Mouse (Mus musculus) kidney, postnatal 25 days (tissue): ENCODE measurements around the gene Daxx.
"Not testable (repeated sequence)": the region's sequence is repeated elsewhere in the genome, so short reads cannot be mapped to it uniquely, and the experiment has no call there.

ENCODE experiments used
- DNase-seq, 2 experiments: peaks; one replicate each; pipeline ENCODE4 v3.0.0; 2021; ENCODE audit warnings: mixed read lengths in 2 of 2

The Daxx gene

DNA sequence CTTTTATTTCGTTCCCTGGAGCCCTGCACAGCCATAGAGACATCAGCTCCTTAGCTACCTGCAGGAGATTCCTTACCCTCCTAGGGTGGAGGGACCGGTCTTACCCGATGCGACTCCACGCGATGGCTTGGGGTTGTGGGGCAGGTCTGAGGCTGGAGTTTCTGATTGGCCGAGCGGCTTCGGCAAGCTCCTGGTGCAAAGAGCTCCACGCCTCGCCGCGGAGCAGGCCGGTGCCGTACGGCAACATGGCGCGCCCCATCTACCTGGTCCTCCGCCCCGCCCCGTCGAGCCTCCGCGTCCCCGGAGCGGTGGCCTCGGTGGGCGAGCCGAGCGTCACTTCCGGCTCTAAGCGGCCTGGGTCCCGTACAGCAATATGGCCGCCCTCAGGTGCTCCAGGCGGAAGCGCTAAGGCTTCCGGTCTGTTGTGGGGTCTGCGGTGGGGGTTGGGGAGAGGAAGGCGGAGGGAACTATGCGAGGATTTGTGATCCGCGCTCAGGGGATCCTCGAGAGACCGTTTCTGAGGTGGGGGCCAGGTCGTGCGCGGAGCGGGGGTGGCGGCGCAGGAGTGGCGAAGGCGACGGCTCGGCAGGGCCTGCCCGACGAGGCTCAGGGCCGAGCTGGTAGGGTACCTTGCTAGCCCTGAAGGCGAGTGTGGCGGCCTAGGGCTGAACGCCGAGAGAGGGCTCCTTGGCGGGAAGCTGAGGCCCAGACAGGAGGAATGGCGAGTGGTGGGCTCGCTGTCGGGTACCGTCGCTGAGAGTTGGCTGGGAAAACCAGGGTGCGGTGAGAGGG, at the start of gene Daxx:
Daxx (plus strand) TSS at position 338 of the 792 bp plus-strand sequence.
- peak; percentile 98 to 99 for DNase-seq

DNA sequence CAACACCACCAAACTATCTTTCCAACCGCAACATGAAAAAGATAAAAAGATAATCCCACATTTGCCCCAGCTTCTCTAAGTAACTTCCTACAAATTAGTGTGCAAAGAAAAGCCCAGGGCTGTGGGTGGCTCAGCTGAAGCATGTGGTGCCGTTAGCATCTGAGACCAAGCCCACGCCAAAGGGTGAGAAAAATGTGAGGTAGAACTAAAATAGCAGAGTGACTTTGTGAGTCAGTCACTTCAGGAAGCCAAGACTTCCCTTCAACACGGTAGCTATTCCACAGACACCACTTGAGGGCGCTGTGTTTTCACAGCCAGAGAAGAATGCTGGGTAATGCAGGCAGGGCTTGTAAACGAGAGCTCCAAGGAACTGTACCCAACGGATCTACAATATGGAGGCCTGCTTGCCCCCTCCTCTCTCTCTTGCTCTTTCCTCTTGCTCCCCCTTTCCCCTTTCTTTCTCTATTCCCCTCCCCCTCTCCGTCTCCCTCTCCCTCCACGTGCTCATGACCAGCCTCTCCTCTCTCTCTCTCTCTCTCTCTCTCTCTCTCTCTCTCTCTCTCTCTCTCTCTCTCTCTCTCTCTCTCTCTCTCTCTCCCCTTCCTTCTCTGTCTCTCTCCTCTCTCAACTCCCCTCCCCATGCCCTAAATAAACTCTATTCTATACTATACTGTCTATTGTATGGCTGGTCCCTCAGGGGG, 43.7 kb upstream of the Daxx start:
- DNase-seq, result peak; percentile 67 to 73

DNA sequence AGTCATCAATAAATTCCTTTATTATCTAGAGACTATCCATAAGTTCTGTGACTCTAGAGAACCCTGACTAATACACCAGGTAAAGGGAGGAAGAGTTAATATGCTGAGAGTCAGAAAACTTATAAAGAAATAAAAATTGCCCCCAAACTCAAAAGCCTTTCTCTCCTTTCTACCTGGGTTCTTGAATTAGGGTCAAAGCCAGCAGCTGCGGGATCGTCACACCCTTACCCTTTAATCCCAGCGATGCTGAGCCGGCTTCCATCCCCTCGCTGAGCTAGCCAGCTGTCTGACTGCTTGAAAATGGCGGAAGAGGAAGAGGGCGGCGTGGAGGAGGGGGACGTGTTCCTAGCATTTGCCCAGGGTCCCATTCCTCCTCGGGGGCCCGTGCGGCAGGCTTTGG, 35.7 kb upstream of the Daxx start, which contains the start of gene Gm7029:
Gm7029 (plus strand) TSS at position 301 of the 400 bp plus-strand sequence.
- not testable (repeated sequence) for DNase-seq

DNA sequence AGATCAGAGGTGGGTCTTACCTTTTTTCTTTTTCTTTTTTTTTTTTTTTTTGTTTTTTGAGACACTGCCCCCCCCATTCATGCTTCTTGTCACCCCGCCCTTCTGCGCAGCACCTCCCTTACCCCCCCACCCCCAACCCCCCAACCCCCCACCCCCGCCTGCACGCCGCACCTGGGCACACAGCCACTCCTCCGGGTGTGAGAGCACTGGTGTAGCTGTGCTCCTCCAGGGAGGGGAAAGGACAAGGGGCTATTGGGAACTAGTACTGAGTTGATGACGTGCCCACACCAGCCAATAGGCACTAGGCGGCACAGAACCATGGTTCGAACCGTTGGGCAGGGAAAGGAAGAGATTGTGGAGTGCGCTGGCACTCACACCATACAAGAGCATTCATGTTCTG, 34.8 kb upstream of the Daxx start:
- no peak for DNase-seq

DNA sequence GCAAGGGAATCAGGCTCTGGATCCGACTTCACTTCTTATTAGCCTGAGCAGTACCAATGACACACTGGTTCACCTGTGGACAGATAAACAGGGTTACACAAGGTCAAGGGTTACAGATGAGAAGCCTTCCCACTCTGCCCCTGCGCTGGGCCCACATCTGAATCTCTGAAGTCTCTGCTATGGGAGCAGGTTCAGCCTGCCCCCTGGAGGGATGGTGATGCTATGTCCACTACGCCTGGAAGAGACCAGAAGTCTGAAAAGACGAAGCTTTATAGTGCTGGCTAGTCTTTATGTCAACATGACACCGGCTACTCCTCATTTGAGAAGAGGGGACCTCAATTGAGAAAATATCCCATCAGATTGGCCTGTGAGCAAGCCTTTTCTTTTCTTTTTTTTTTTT, 33.4 kb upstream of the Daxx start:
- peak; percentile 26 to 49 for DNase-seq

DNA sequence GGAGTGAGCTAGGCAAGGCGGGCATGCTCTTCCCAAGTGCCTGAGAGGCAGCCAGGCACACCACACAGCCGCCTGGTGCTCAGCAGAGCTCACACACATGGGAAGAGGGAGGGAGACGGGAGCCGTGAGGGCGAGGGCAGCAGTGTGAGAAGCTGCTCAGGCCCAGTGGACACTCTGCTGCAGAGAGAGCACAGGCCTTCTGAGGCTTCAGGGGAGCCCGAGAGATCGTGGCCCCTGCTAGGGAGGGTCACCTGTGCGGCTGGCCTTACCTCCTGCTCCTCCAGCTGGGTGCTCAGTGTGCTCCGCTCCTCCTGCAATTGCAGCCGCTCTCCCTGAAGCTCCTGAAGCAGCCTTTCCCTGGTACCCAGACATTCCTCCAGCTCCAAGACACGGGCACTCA, 24.9 kb upstream of the Daxx start:
- not testable (repeated sequence) for DNase-seq

DNA sequence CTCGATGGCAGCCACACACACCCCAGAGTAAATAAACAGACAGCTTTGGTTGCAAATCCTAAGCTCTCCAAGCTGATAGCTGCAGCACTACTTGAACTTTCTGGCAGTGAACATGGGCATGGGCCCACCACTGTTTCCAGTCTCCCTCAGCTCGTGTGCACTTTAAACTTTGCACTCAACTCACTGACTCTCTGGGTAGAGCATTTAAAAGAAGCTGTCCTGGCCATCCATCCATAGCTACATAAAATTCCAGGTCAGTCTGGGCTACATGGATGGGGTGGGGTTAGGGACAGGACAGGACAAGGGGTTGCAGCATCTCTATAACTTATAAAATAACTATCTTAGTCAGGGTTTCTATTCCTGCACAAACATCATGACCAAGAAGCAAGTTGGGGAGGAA, 21.4 kb upstream of the Daxx start:
- peak; percentile 19 to 65 for DNase-seq

DNA sequence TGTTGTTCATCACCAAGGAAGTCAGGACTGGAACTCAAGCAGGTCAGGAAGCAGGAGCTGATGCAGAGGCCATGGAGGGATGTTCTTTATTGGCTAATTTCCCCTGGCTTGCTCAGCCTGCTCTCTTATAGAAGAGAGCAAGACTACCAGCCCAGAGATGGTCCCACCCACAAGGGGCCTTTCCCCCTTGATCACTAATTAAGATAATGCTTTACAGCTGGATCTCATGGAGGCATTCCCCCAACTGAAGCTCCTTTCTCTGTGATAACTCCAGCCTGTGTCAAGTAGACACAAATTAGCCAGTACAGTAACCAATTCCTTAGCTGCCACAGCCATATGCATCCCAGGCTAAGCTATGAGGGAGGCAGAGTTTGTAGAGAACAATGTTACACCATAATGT, 21.0 kb upstream of the Daxx start:
- not testable (repeated sequence) for DNase-seq

DNA sequence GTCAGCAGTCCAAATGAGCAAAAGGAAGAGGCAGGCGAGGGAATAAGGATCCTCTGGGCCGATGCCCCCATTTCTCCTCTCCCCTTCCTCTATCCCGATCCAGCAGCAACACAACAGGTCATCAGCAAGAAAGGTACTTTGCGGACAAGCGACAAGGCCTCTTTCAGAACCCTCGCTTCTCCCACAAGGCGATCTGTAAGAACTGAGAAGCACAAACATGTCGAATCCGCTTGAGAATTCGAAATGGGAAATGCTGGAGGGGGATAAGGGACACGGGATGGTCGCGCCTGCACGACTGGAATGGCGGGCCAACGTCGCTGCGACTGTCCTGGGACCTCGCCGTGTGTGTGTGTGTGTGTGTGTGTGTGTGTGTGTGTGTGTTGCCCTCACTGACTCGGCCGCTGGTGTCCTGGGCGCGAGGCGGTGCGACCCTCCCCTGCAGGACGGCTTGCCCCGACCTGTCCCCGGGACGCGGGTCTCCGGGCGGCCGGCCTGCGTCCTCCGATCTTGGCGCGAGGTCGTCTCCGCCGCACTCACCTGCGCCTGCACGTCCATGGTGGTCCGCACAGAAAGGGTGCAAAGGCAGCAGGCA, 19.2 kb upstream of the Daxx start:
- not testable (repeated sequence) for DNase-seq

DNA sequence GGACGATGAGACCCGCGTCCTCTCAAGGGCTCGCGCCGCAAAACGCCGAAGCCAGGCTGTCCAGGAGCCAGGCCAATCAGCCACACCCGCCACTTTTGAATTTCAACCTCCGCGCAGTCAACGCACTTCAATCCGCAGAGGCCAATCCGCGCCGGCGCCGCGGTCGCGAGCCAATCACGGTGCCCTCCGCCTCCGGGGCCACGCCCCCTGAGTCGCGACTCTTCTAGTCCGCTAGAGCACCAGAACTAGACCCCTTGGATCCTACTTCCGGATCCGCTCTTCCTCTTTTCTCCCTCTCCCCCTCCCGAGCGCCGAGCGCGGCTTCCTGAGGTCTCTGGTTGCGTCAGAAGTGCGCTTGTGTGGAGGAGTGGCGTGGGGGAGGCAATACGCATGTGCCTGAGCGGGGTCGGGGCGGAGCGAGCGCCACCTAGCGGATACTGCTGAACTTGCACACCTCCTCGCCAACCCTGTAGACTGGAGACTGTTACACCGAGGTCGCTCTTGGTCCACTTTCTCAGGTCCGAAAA, 18.6 kb upstream of the Daxx start, which contains the start of gene Kifc1:
Kifc1 (minus strand) TSS at position 129 of the 527 bp plus-strand sequence.
- peak; percentile 98 to 100 for DNase-seq

DNA sequence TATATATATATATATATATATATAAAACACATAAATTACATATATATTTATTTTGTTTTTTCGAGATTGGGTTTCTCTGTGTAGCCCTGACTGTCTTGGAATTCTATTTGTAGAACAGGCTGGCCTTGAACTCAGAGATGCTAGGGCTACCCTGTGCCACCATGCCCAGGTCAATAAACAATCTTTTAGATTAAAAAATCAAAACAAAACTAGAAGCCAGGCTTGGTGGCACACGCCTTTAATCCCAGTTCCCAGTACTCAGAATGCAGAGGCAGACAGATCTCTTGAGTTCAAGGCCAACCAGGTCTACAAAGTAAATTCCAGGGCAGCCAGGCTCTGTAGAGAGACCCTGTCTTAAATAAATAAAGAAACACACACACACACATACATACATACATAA, 17.9 kb upstream of the Daxx start:
- no peak for DNase-seq

DNA sequence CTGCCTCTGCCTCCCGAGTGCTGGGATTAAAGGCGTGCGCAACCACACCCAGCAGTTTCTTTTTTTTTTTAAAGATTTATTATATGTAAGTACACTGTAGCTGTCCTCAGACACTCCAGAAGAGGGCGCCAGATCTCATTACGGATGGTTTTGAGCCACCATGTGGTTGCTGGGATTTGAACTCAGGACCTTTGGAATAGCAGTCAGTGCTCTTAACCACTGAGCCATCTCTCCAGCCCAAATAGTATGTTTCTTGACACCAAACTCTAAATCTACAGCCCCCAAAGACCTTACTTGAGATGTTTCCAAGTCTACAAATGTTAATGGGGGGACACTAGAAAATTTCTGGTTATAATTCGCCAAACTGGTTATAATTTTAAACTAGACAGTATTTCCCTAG, 17.3 kb upstream of the Daxx start:
- not testable (repeated sequence) for DNase-seq

DNA sequence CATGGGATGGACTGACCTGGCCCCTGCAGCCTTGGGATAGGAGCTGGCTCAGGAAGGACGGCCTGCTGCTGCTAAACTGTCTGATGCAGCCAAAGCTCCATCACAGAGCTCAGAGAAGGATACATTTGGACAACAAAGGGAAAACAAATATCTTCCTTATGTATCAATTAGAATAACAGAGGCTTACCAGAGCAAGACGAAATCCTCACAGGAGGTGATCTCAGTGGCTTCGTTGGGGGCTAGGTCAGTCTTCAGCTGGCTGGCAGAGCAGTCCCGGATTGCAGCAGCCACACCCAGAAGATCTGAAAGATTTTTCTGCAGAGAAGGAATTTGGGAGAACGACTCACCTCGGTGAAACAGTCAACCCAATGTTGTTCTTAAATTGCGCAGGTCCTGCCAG, 16.8 kb upstream of the Daxx start:
- no peak for DNase-seq

DNA sequence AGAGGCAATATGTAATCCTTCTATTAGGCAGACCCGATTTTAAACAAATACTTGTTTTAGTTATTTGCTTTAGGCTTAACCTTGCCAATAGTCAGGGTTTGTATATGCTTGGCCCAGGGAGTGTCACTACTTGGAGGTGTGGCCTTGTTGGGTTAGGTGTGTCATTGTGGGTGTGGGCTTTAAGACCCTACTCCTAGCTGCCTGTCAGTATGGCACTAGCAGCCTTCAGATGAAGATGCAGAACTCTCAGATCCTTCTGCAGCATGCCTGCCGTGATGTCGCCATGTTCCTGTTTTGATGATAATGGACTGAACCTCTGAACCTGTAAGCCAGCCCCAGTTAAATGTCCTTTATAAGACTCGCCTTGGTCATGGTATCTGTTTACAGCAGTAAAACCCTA, 16.2 kb upstream of the Daxx start:
- not testable (repeated sequence) for DNase-seq

DNA sequence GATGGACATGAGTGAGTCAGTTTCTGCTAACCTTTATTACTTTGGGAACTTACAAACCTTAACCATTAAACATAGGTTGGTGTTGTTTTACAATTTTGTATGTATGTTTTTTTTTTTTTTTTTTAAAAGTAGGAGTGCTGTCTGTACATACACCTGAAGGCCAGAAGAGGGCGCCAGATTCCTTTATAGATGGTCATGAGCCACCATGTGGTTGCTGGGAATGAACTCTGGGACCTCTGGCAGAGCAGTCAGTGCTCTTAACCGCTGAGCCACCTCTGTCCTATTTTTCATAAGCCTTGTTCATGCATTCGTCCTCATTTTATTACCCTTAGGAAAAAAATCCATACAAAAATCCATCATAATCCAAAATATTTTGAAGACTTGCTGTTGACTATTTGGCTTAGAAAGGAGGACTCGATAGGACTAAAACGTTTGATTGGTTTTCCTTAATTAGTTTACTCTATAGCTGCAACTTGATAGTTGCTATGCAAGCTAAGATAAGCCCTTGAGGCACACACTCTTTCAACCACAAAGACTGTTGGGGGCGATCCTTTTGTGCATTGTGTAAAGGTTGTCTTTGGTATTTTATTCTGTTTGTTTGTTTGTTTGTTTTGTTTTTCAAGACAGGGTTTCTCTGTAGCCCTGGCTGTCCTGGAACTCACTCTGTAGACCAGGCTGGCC, 12.0 kb upstream of the Daxx start:
- DNase-seq, result peak; percentile 64 to 67

DNA sequence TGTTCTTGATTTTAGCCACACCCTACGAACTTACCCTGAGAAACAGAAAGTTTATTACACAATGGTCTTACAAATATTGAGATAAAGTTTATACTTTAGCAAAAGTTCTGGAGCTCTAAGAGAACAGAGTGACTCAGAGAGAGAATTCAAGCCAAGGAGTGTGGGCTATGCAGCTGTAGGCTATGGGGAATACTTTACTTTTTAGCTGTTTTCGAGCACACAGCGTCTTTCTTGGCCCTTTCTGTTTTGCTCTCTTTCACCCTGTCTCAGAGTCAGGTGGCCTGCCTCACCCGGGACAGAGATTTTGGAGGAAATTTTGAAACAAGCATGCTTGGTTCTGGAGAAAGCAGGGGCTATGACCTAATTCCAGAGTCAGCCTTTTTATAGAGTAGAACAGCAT, 11.0 kb upstream of the Daxx start:
- DNase-seq, result not testable (repeated sequence)

DNA sequence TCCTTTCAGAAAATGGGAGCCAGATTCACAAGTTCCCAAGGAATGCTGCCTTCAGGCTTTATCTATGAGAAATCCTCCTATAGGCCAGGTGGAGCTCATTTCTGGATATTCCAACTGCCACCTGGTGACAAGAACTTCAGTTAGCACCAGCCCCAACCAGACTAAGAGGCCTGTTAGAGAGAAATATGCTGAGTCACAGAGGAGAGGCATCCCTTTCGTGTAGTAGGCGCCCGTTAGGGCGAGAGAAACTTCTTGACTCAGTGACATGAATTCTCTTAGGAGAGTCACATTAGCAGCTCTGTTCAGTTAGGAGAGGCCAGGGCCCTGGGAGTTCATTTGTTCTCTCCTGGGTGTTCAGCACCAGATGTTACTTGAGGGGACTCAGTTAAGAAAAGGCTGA, 9.6 kb upstream of the Daxx start:
- DNase-seq, result no peak

DNA sequence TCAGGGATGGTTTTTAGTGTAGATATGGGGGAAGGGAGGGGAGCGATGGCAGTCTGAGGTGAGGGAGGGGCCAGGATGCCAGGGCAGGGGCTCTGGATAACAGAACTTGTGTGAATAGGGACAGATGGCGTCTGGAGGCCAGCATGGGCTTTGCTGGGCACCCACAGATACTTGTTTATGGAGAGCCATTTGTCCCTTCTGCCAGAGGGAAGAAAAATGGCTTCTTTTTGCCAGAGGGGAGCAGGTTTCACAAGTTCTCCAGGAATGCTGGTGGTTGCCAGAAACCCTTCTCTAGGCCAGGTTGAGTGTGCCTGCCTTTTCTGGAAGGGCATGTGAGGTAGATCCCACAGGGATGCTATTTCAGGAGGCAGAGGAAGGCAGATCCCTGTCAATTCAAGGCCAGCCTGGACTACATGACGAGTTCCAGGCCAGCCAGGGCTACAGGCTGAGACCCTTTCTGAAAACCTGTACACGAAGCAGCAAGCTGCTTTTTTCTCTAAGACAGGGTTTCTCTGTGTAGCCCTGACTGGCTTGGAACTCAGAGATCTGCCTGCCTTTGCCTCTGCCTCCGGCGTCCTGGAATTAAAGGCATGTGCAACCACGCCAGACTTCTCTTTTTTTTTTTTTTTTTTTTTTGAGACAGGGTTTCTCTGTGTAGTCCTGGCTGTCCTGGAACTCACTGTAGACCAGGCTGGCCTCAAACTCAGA, 8.8 kb upstream of the Daxx start:
- no peak for DNase-seq

DNA sequence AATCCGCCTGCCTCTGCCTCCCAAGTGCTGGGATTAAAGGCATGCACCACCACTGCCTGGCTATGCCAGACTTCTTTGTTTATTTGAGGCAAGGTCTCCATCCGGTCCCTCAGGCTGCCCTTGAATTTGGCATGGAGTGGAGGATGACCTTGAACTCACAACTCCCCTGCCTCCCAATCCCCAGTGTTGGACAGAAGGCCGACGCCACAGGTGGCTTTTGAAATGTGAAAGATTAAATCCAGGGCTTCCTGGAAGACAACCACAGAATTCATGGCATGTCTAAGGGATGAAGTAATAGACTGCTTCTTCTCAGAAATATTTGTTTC, 8.3 kb upstream of the Daxx start:
- no peak for DNase-seq

DNA sequence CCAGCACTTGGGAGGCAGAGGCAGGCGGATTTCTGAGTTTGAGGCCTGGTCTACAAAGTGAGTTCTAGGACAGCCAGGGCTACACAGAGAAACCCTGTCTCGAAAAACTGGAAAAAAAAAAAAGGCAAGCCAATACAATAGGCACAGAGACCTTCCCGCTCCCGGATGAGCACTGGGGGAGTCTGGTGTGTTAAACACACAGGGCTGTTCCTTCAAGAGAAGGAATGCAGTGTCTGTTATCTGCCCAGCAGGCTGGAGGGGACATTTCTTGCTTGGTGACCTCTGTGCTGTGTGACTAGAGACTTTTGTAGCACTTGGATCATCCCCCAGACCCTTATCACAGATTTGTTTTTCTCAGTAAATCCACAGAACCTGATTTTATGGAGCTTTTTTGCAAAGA, 7.6 kb upstream of the Daxx start:
- DNase-seq, result no peak

DNA sequence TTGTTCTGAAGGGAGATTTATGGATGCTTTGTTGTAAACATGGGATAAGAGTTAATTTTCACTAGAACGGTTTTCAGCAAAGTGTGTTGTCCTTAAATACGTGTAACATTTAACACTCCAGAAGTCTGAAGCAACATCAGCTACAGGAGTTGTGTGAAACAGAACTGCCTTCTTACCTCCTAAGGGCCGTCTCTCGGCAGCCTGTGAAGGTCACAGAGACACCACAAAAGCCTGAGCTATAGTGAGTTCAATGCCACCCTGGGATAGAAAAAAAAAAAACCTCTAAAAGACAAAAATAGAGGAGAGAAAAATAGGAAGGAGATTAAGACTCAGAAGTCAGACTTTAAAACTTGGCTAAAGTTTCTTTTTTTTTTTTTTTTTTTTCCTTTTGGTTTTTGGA, 7.1 kb upstream of the Daxx start:
- DNase-seq, result no peak

DNA sequence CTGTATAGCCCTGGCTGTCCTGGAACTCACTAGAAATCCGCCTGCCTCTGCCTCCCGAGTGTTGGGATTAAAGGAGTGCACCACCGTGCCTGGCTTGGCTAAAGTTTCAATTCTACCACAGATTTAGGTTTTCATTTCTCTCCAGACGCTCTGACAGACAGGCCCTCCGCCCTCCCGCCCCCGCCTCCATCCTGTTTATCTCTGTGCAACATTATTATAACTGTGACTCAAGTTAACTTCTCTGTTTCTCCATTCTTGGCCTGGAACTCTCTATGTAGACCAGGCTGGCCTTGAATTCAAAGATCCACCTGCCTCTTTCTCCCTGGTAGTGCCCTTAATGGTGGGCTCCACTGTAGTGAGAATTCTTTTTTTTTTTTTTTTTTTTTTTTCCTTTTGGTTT, 6.7 kb upstream of the Daxx start:
- no peak for DNase-seq
